28 mouse cellular contexts compared by ENCODE assay signal in the genomic region with DNA sequence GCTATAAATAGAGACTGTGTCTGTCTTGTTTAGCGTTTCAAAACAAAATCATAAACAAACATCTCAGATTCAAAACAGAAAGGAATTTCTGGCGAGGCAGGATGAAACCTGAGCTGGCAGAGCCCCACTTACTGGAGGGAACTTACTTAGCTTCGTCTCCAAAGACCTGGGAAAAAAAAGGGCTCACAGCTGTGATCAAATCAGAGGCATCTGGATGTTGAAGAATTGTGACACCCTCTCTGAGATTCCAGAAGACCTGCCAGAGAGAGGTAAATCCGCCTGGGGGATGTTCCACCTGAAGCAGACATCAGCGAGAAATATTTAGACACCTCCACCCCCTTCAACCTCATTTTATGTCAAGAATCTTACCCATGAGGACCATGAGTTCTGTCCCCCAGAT.
"Had no signal": no experiment of that assay in that cellular context is flagged by ENCODE, and none has a peak within 500 bp of the region (broad histone marks: within the 10 kb centered on the region; RNA-seq: fewer than 3 reads in every experiment).

No protein-coding gene starts in this region.

- H3K4me1 ChIP-seq: liver, embryonic 15.5 days had no signal

- H3K36me3 ChIP-seq: heart, embryonic 13.5 days; heart, embryonic 15.5 days; hindbrain, embryonic 12.5 days; intestine, embryonic 15.5 days; kidney, embryonic 15.5 days; limb, embryonic 12.5 days; liver, embryonic 13.5 days; liver, embryonic 15.5 days had no signal

- H3K9ac ChIP-seq: heart, embryonic 13.5 days; heart, embryonic 15.5 days; hindbrain, embryonic 12.5 days; hindbrain, embryonic 14.5 days; intestine, embryonic 15.5 days; kidney, embryonic 15.5 days; limb, embryonic 12.5 days; liver, embryonic 13.5 days; liver, embryonic 15.5 days had no signal

- H3K4me3 ChIP-seq: heart, adult 2 months; heart, embryonic 13.5 days; heart, embryonic 15.5 days; hindbrain, embryonic 10.5 days; hindbrain, embryonic 12.5 days; intestine, embryonic 15.5 days; kidney, embryonic 15.5 days; layer of hippocampus, adult 2 months; left cerebral cortex, adult 2 months; limb, embryonic 10.5 days; limb, embryonic 12.5 days; liver, embryonic 13.5 days; liver, embryonic 15.5 days had no signal

- ATAC-seq: hindbrain, embryonic 16.5 days; inflammation-experienced regulatory T-cells, adult 6 months; intestine, embryonic 15.5 days; intestine, postnatal 0 days had no signal

- H3K27ac ChIP-seq: heart, adult 2 months; heart, embryonic 13.5 days; heart, embryonic 15.5 days; hindbrain, embryonic 10.5 days; hindbrain, embryonic 12.5 days; hindbrain, embryonic 14.5 days; intestine, embryonic 15.5 days; kidney, embryonic 15.5 days; layer of hippocampus, adult 2 months; left cerebral cortex, adult 2 months; limb, embryonic 10.5 days; limb, embryonic 12.5 days; liver, embryonic 13.5 days; liver, embryonic 15.5 days had no signal

- H3K27me3 ChIP-seq: heart, embryonic 13.5 days; heart, embryonic 15.5 days; hindbrain, embryonic 12.5 days; intestine, embryonic 15.5 days; kidney, embryonic 15.5 days; limb, embryonic 12.5 days; liver, embryonic 13.5 days; liver, embryonic 15.5 days had no signal

- DNase-seq: gastrocnemius, postnatal 14 days; heart, adult 2 months; heart, postnatal 14 days; heart, postnatal 36 days; kidney, adult 18-20 months; kidney, adult 9 months; kidney, postnatal 10 days; kidney, postnatal 25 days; kidney, postnatal 4 days; liver; liver, embryonic 13.5 days had no signal

- H3K9me3 ChIP-seq: heart, embryonic 13.5 days; heart, embryonic 15.5 days; hindbrain, embryonic 10.5 days; hindbrain, embryonic 12.5 days; intestine, embryonic 15.5 days; kidney, embryonic 15.5 days; limb, embryonic 10.5 days; limb, embryonic 12.5 days; liver, embryonic 13.5 days; liver, embryonic 15.5 days had no signal

- H3K4me2 ChIP-seq: heart, embryonic 11.5 days; heart, embryonic 13.5 days; heart, embryonic 15.5 days; hindbrain, embryonic 12.5 days; hindbrain, embryonic 14.5 days; intestine, embryonic 15.5 days; kidney, embryonic 15.5 days; limb, embryonic 12.5 days; liver, embryonic 11.5 days; liver, embryonic 13.5 days; liver, embryonic 15.5 days had no signal
